Mouse (Mus musculus) liver, embryonic 16.5 days (tissue): ENCODE data around the gene Tmem240. TPM values are rescaled to one million over a fixed set of nuclear protein-coding genes. Genes with fewer than 3 reads are reported as not detected.

Experiments used
- microRNA-seq: library from miRNA; unstranded; fragments of <30 nt; microRNA quantifications from one replicate; pipeline ENCODE4, GENCODE M21; 2016
- polyA plus RNA-seq: library from polyadenylated mRNA; unstranded; fragments of >200 nt; fragmentation: Nextera tagmentation; extraction: Ambion mirVana; gene quantifications from 2 replicates; pipeline ENCODE4 v1.2.1, GENCODE M21; 2015

Tmem240 gene
- polyA plus RNA-seq, 1 experiment from 2014 or later: 0.13 TPM

Small RNAs within 50 kb of the gene (microRNA-seq; reads per million reads assigned to microRNA genes)
- gene Gm27743: not detected

Other genes with a start within 250 kb of the Tmem240 start
- 77.3 and 85.9 TPM in 2 replicates for gene Gnb1, start 243.4 kb upstream of the Tmem240 start, polyA plus RNA-seq
- gene Nadk, start 172.4 kb upstream of the Tmem240 start, polyA plus RNA-seq: 42.9 and 45.3 TPM in 2 replicates
- 5.6 and 6.4 TPM in 2 replicates for gene Slc35e2, start 133.4 kb upstream of the Tmem240 start, polyA plus RNA-seq
- 19.4 and 20.3 TPM in 2 replicates for gene Cdk11b, start 109.9 kb upstream of the Tmem240 start, polyA plus RNA-seq
- not detected in 2 replicates for gene Gm10563, start 89.4 kb upstream of the Tmem240 start, polyA plus RNA-seq
- 4.1 and 4.9 TPM in 2 replicates for gene Mmp23, start 81.4 kb upstream of the Tmem240 start, polyA plus RNA-seq
- gene Mib2, start 65.6 kb upstream of the Tmem240 start, polyA plus RNA-seq: 4.4 and 6.3 TPM in 2 replicates
- 0.04 and 0.08 TPM in 2 replicates for gene Fndc10, start 40.5 kb upstream of the Tmem240 start, polyA plus RNA-seq
- 44.5 and 48.3 TPM in 2 replicates for gene Ssu72, start 30.0 kb upstream of the Tmem240 start, polyA plus RNA-seq
- 43.7 and 49.5 TPM in 2 replicates for gene Atad3a, start 26.3 kb downstream of the Tmem240 start, polyA plus RNA-seq
- gene Vwa1, start 39.9 kb downstream of the Tmem240 start, polyA plus RNA-seq: 0.28 and 0.34 TPM in 2 replicates
- gene Tmem88b, start 51.1 kb downstream of the Tmem240 start, polyA plus RNA-seq: 0.12 and 0.19 TPM in 2 replicates
- gene Ankrd65, start 55.6 kb downstream of the Tmem240 start, polyA plus RNA-seq: 0.08 TPM in 1 of 2 replicates, not detected in the other
- 115 and 133 TPM in 2 replicates for gene Mrpl20, start 68.1 kb downstream of the Tmem240 start, polyA plus RNA-seq
- 69.7 and 79.8 TPM in 2 replicates for gene Ccnl2, start 77.7 kb downstream of the Tmem240 start, polyA plus RNA-seq
- gene Aurkaip1, start 96.5 kb downstream of the Tmem240 start, polyA plus RNA-seq: 91.8 and 99.9 TPM in 2 replicates
- gene Mxra8, start 104.9 kb downstream of the Tmem240 start, polyA plus RNA-seq: 8.2 and 10.2 TPM in 2 replicates
- 1.9 TPM in 2 replicates for gene Dvl1, start 112.6 kb downstream of the Tmem240 start, polyA plus RNA-seq
- 0.11 and 0.14 TPM in 2 replicates for gene Tas1r3, start 128.6 kb downstream of the Tmem240 start, polyA plus RNA-seq
- gene Cptp, start 134.6 kb downstream of the Tmem240 start, polyA plus RNA-seq: 7.1 and 8.4 TPM in 2 replicates
- 31.8 and 33.1 TPM in 2 replicates for gene Ints11, start 134.7 kb downstream of the Tmem240 start, polyA plus RNA-seq
- gene Pusl1, start 157.0 kb downstream of the Tmem240 start, polyA plus RNA-seq: 12.9 and 13.4 TPM in 2 replicates
- 5.5 and 5.6 TPM in 2 replicates for gene Acap3, start 157.0 kb downstream of the Tmem240 start, polyA plus RNA-seq
- gene Ube2j2, start 209.0 kb downstream of the Tmem240 start, polyA plus RNA-seq: 41.1 and 42.2 TPM in 2 replicates
- 57.4 and 60.0 TPM in 2 replicates for gene C1qtnf12, start 227.5 kb downstream of the Tmem240 start, polyA plus RNA-seq